Mouse (Mus musculus) small intestine, adult 2 months (tissue): ENCODE data around the gene Il21. TPM values are rescaled to one million over a fixed set of nuclear protein-coding genes. Genes with fewer than 3 reads are reported as not detected.

Source experiments
- H3K27ac ChIP-seq: fragments of 200-500 bp; 2 replicates; pipeline ENCODE4 v1.5.1; 2012; ENCODE audit warnings: low read depth, low read length, control low read depth, inconsistent platforms; ENCODE audit not compliant: insufficient read depth
- H3K27me3 ChIP-seq: fragments of 200-500 bp; 2 replicates; pipeline ENCODE4 v1.6.1; 2012; ENCODE audit warnings: mild to moderate bottlenecking, moderate library complexity, low read length, inconsistent platforms; ENCODE audit not compliant: control insufficient read depth, insufficient read depth
- H3K36me3 ChIP-seq: fragments of 200-500 bp; 2 replicates; pipeline ENCODE4 v1.6.1; 2012; ENCODE audit warnings: mild to moderate bottlenecking, low read length, control low read depth, inconsistent platforms; ENCODE audit not compliant: control insufficient read depth, insufficient read depth
- H3K4me1 ChIP-seq: fragments of 200-500 bp; 2 replicates; pipeline ENCODE4 v1.6.1; 2012; ENCODE audit warnings: low read length, inconsistent platforms, mixed read lengths; ENCODE audit not compliant: control insufficient read depth, insufficient read depth, insufficient read length
- H3K4me3 ChIP-seq: fragments of 200-500 bp; 2 replicates; pipeline ENCODE4 v1.5.1; 2012; ENCODE audit warnings: low read depth, mild to moderate bottlenecking, control low read depth, inconsistent platforms, low read length, moderate library complexity
- CTCF ChIP-seq: fragments of 200-500 bp; IDR thresholded peaks from 2 replicates; pipeline ENCODE4 v1.5.1; 2012; ENCODE audit warnings: low read depth, mild to moderate bottlenecking, control low read depth, inconsistent platforms, low read length, moderate library complexity, mixed read lengths; ENCODE audit not compliant: insufficient replicate concordance, insufficient read length; ENCODE audit errors: extremely low read depth
- POLR2A ChIP-seq: fragments of 200-500 bp; IDR thresholded peaks from 2 replicates; pipeline ENCODE4 v1.6.1; 2012; ENCODE audit warnings: low read depth, mild to moderate bottlenecking, control low read depth, inconsistent platforms, low read length, moderate library complexity
- WGBS: fragments of 180-500 bp; shearing (Covaris S2); methylation state at CpG from one replicate; pipeline ENCODE4 v1.1.7; 2018; 5-methylcytosine and 5-hydroxymethylcytosine counted together
- polyA plus RNA-seq: library from polyadenylated mRNA; depleted of rRNA; stranded (reverse); fragments of >200 nt; gene quantifications from 2 replicates; pipeline ENCODE4 v1.2.3, GENCODE M21; 2012; rRNA removed

Gene Il21
- polyA plus RNA-seq, 1 experiment, result not detected

DNA sequence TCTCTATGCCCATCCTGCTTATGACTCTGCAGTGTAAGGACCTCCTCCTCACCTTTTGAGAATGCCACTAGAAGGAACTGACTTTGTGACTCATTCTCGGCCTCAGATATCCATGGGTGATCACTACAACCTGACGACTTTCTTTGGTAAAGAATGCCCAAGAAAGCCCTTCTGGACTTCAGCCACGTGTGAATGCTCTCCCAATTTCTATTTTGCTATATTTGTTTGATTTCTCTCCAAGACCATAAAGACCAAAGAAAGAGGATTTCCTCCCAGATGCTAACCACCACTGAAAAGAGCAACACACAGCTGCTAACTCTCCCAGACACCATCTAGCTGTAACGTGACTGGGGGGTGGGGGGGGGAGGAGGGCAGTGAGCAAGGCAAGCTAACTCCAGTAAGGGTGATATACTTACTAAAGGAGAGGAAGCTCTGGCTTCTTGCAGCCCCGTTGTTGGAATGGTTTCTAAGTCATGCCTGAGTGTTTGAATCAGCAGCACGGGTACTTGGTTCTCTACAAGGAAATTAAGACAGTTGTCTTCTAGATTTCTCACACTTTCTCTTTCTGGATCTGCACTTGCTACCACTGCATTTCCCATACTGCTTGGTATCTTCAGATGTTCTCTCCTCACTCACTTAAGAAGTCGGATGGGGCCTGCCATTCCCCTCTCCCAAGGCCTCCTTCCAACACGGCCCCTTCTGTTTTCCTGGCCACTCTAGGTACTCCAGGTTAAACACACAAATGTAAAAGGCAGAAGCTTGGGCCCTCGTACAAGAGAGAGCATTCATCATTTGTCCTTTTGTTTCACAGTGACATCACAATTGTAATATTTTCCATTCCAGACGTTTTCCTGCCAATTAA lies 57.5 kb downstream of the Il21 start:
- TF ChIP-seq POLR2A, result no peak
- TF ChIP-seq CTCF, result no peak
- Histone ChIP-seq H3K27ac (no peak overlapping the region), H3K4me3 (no peak overlapping the region), H3K4me1 (no peaks in the 10 kb centered on the region), H3K36me3 (no peaks in the 10 kb centered on the region), H3K27me3 (no peaks in the 10 kb centered on the region)
- WGBS, result 64% methylated on average over 10 of the region's 10 CpGs

DNA sequence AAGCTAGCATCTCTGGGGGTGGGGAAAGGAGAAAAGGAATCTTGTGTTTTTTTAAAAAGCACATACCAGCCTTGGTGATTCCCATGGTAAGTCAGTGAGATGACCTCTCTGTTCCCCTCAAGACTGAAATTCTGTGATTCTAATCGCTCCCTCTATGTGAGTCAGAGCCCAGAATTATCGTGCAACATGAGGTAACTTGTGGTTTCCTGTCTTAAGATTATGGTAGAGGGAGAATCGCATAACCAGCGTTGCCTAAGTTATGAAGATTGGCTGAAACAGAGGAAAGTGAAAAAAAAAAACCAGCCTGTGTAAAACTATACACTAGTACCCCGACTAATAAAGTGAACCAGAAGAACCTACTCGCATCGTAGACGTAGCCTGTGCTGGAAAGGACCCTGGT lies 59.2 kb downstream of the Il21 start:
- Histone ChIP-seq H3K36me3 (no peaks in the 10 kb centered on the region), H3K27ac (no peak overlapping the region), H3K4me3 (no peak overlapping the region), H3K4me1 (no peaks in the 10 kb centered on the region), H3K27me3 (no peaks in the 10 kb centered on the region)
- TF ChIP-seq CTCF, result no peak
- TF ChIP-seq POLR2A, result no peak
- WGBS, result 87% methylated on average over 8 of the region's 8 CpGs

Other genes starting within 250 kb of the Il21 start
- not detected in 2 replicates for gene Adad1, start 169.1 kb downstream of the Il21 start, polyA plus RNA-seq
- 0.10 TPM in 1 of 2 replicates, not detected in the other for gene Il2, start 106.7 kb downstream of the Il21 start, polyA plus RNA-seq
- 0.11 and 0.14 TPM in 2 replicates for gene Bbs12, start 79.9 kb upstream of the Il21 start, polyA plus RNA-seq
- not detected in 2 replicates for gene Cetn4, start 80.1 kb upstream of the Il21 start, polyA plus RNA-seq
- gene Fgf2, start 115.7 kb upstream of the Il21 start, polyA plus RNA-seq, result 0.51 and 0.70 TPM in 2 replicates
- gene Spata5, start 187.3 kb upstream of the Il21 start, polyA plus RNA-seq, result 0.25 and 1.0 TPM in 2 replicates
- gene Nudt6, start 187.6 kb upstream of the Il21 start, polyA plus RNA-seq, result 6.6 and 10.6 TPM in 2 replicates